ENCODE assay signal across 8 mouse cellular contexts in genomic region chr11:120229861-120230751, GRCm38 (mm10). TPM values are rescaled to one million over a fixed set of nuclear protein-coding genes. Genes with fewer than 3 reads are reported as not detected.
DNase-seq lines count a peak whose midpoint lies in the region; ATAC-seq lines count a peak whose summit lies in the region.

No protein-coding gene starts in this region.

- peak overlapping the region; percentile 97 for H3K4me2 ChIP-seq in midbrain, embryonic 12.5 days (replicated peaks)

- H3K9me3 ChIP-seq in midbrain, embryonic 12.5 days, result no peaks in the 10 kb centered on the region

- 2% methylated on average over 42 of the region's 42 CpGs for WGBS in midbrain, embryonic 12.5 days

- peak overlapping the region; percentile 97 for H3K4me3 ChIP-seq in midbrain, embryonic 12.5 days

- H3K36me3 ChIP-seq in midbrain, embryonic 12.5 days, result no peaks in the 10 kb centered on the region

- ATAC-seq in midbrain, embryonic 12.5 days (ENCODE audit: low FRiP score, low read depth), result no peak

- peaks cover 55% of the 10 kb centered on the region for H3K4me1 ChIP-seq in midbrain, embryonic 12.5 days

- peak overlapping the region; percentile 99 for H3K9ac ChIP-seq in midbrain, embryonic 12.5 days (replicated peaks)

- H3K27ac ChIP-seq in midbrain, embryonic 12.5 days (replicated peaks), result peak overlapping the region; percentile 98

- peak; percentile 84 to 93 for DNase-seq in adrenal gland, adult (ENCODE audit: inconsistent age in 2 of 2, low spot score in 1 of 2)
- no peak for DNase-seq in adrenal gland, postnatal 4 days (ENCODE audit: low spot score in 2 of 2)
- DNase-seq in cerebellum, postnatal 10 days, result peak; percentile 86 to 89
- peak; percentile 73 for DNase-seq in gastrocnemius, postnatal 10 days
- DNase-seq in induced T-regulatory cell, adult 2 months (ENCODE audit: low read depth), result peak; percentile 18
- DNase-seq in left cerebral cortex, postnatal 4 days, result peak; percentile 77
- peak; percentile 75 for DNase-seq in testis, postnatal 14 days (ENCODE audit: low spot score)

- intact Hi-C loops in left cerebral cortex, postnatal 4 days (cut with DNase I), result loop anchor here (2.0 to 5.0 kb wide), 2 partner anchors 41 to 77 kb away; no protein-coding TSS in a partner anchor

- peaks cover 6% of the 10 kb centered on the region; the same call in 1 of the 2 replicates for H3K27me3 ChIP-seq in midbrain, embryonic 12.5 days

RNA-seq across cellular contexts. Expression of gene Bahcc1, which starts 2.6 kb away (rescaled TPM):
- total RNA-seq in adrenal gland, postnatal 4 days (2021), result 10 to 100 TPM; 25.3 to 26.7 TPM
- total RNA-seq in gastrocnemius, postnatal 10 days (2021), result 10 to 100 TPM in 1 of 2 experiments, 1 to 10 TPM in 1; 6.4 to 10.5 TPM
- total RNA-seq in left cerebral cortex, postnatal 4 days (2021), result 10 to 100 TPM; 36.5 to 39.5 TPM
- polyA plus RNA-seq in midbrain, embryonic 12.5 days (2016; fragmentation: Nextera tagmentation; extraction: Ambion mirVana), result 25.1 and 26.1 TPM in 2 replicates

Comparison
In these comparisons a context has a peak if more than half of its experiments do, and no peak if none do; other contexts are left out.
1. DNase-seq: peak in adrenal gland, adult (2 of 2), cerebellum, postnatal 10 days (2 of 2), gastrocnemius, postnatal 10 days (single experiment), induced T-regulatory cell, adult 2 months (single experiment), left cerebral cortex, postnatal 4 days (single experiment) and testis, postnatal 14 days (single experiment); none in adrenal gland, postnatal 4 days (0 of 2).